Mouse (Mus musculus): ENCODE results near the gene Cul5. TPM values are rescaled to one million over a fixed set of nuclear protein-coding genes. Genes with fewer than 3 reads are reported as not detected.

Cul5 gene
- 23.9 and 26.1 TPM in 2 replicates for polyA plus RNA-seq (2015; fragmentation: Nextera tagmentation; extraction: Ambion mirVana)

GRCm38 (mm10) chr9:53669680-53670219 is at the start of gene Cul5:
Gene Cul5, minus strand, starts transcription at chr9:53670014.

DNA sequence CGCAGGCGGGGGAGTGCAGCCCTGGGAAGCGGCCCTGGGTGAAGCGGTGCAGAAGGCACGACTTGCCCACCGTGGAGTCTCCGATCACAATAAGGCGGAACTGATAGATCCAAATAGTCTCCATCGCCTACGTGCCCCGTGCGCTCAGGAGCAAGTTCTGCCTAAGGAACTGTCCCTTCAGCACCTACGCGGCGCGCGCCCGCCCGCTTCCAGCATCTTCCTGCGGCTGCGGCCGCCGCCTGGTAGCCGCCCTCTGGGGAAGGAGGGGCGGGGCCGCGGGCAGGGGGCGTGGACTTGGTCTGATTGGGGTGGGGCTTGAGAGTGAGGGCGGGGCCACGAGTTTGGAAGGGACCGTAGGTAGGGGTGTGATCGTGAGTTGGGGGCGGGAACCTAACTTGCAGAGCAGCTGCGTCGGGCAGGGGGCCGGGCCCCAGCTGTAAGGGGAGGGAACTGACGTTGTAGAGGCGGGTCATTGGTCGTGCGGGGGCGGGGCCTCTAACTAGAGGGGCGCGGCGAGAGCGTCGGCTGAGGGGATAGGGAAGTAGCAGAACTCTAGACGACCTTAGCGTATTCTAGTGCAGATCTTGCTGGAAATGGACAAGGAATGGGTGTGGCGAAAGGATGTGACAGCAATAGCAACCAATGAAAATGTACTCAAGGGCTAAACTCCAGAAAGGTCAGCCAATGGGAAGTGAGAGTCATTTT is 36.3 kb upstream of the Cul5 start, which contains the start of gene Rab39:
Gene Rab39 (minus strand): TSS at position 241 of the 705 bp plus-strand sequence.

GRCm38 (mm10) chr9:53609968-53610781 is 59.6 kb downstream of the Cul5 start, which contains the start of gene Acat1:
Gene Acat1, minus strand, starts transcription at chr9:53610382.

Other genes with a start within 250 kb of the Cul5 start
- 6.3 and 9.1 TPM in 2 replicates for gene Atm, start 133.3 kb downstream of the Cul5 start, polyA plus RNA-seq (2015; fragmentation: Nextera tagmentation; extraction: Ambion mirVana)
- gene Npat, start 133.0 kb downstream of the Cul5 start, polyA plus RNA-seq (2015; fragmentation: Nextera tagmentation; extraction: Ambion mirVana) = 6.0 and 8.4 TPM in 2 replicates
- 168 and 175 TPM in 2 replicates for gene Acat1, start 59.6 kb downstream of the Cul5 start, polyA plus RNA-seq (2015; fragmentation: Nextera tagmentation; extraction: Ambion mirVana)
- 1.1 and 2.6 TPM in 2 replicates for gene Rab39, start 36.2 kb upstream of the Cul5 start, polyA plus RNA-seq (2015; fragmentation: Nextera tagmentation; extraction: Ambion mirVana)
- 2.9 and 4.7 TPM in 2 replicates for gene Slc35f2, start 101.5 kb upstream of the Cul5 start, polyA plus RNA-seq (2015; fragmentation: Nextera tagmentation; extraction: Ambion mirVana)
- 2.9 and 5.0 TPM in 2 replicates for gene Sln, start 180.2 kb upstream of the Cul5 start, polyA plus RNA-seq (2015; fragmentation: Nextera tagmentation; extraction: Ambion mirVana)